Mouse (Mus musculus) spleen, postnatal 14 days (tissue): Measurements from ENCODE around the gene Clec1a.

ENCODE experiments used
- DNase-seq, 2 experiments: peaks; one replicate each; pipeline ENCODE4 v3.0.0; 2021 to 2022; ENCODE audit warnings: low spot score in 2 of 2

The Clec1a gene

GRCm38 (mm10) chr6:129405999-129406398, 45.8 kb downstream of the Clec1a start:
- DNase-seq = no peak

GRCm38 (mm10) chr6:129403391-129403790, 48.4 kb downstream of the Clec1a start:
- DNase-seq = no peak

GRCm38 (mm10) chr6:129402404-129402803, 49.4 kb downstream of the Clec1a start:
- DNase-seq = no peak

- no peak for DNase-seq
Observed at GRCm38 (mm10) chr6:129399945-129400344, 51.9 kb downstream of the Clec1a start.

GRCm38 (mm10) chr6:129396997-129397396, 54.8 kb downstream of the Clec1a start, which contains the start of gene Clec1b:
Gene Clec1b (plus strand): TSS chr6:129397297.
- DNase-seq = no peak

- DNase-seq = no peak
Observed at GRCm38 (mm10) chr6:129393732-129394131, 58.1 kb downstream of the Clec1a start.

GRCm38 (mm10) chr6:129393087-129393720, 58.6 kb downstream of the Clec1a start:
- no peak for DNase-seq

GRCm38 (mm10) chr6:129385774-129386173, 66.0 kb downstream of the Clec1a start, which contains the start of gene Clec12b:
Gene Clec12b (minus strand): TSS chr6:129385874.
- DNase-seq = no peak

- no peak for DNase-seq
Observed at GRCm38 (mm10) chr6:129385000-129385399, 66.8 kb downstream of the Clec1a start.

- DNase-seq = no peak
Observed at GRCm38 (mm10) chr6:129383466-129383865, 68.3 kb downstream of the Clec1a start.

GRCm38 (mm10) chr6:129381736-129382135, 70.1 kb downstream of the Clec1a start:
- no peak for DNase-seq

GRCm38 (mm10) chr6:129380454-129380853, 71.3 kb downstream of the Clec1a start:
- DNase-seq = no peak

GRCm38 (mm10) chr6:129374937-129375471, 76.8 kb downstream of the Clec1a start:
- no peak for DNase-seq
